Mouse (Mus musculus): Measurements from ENCODE around the gene Smarcad1. TPM values are rescaled to one million over a fixed set of nuclear protein-coding genes. Genes with fewer than 3 reads are reported as not detected.
A peak's percentile ranks its signal among the peaks of the same experiment; 100 is the strongest.

Smarcad1 gene
- polyA plus RNA-seq, 1 experiment from 2014 or later = 56.4 TPM

GRCm38 (mm10) chr6:65126074-65126726, 83.8 kb downstream of the Smarcad1 start:
- no peak overlapping the region for H3K9ac ChIP-seq
- ATAC-seq = no peak
- WGBS = 28% methylated on average over 2 of the region's 2 CpGs

DNA sequence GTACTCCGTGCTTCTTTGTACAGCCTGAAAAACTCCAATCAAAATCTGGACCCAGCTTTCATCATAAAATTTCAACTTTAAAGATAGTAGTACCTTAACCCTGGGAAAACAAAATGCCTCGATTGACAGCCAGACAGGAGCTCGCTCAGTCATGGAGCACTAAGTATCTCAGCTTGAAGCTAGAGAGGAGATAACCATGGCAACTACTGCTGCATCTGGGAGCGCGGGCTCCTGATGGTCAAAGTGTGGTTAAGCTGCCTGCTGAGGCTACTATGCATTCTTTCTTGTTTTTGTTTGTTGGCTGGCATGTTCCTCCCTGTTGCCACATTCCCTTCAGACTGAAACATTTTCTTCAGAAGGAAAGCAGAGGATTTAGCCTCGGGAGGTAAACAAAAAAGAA, 90.0 kb downstream of the Smarcad1 start:
- Histone ChIP-seq H3K4me2 (replicated peaks) (no peak overlapping the region), H3K9ac (no peak overlapping the region), H3K36me3 (no peaks in the 10 kb centered on the region), H3K4me1 (replicated peaks) (no peaks in the 10 kb centered on the region), H3K4me3 (replicated peaks) (no peak overlapping the region), H3K27me3 (replicated peaks) (no peaks in the 10 kb centered on the region), H3K27ac (no peak overlapping the region), H3K9me3 (no peaks in the 10 kb centered on the region)
- ATAC-seq = no peak
- 77% methylated on average over 6 of the region's 6 CpGs for WGBS

More at GRCm38 (mm10) chr6:65126074-65126726, 83.8 kb downstream of the Smarcad1 start:
- no peaks in the 10 kb centered on the region for H3K9me3 ChIP-seq
- no peaks in the 10 kb centered on the region for H3K36me3 ChIP-seq
- no peaks in the 10 kb centered on the region for H3K27me3 ChIP-seq (replicated peaks)
- H3K4me1 ChIP-seq (replicated peaks) = no peaks in the 10 kb centered on the region
- no peak overlapping the region for H3K4me2 ChIP-seq (replicated peaks)
- H3K4me3 ChIP-seq (replicated peaks) = no peak overlapping the region
- no peak overlapping the region for H3K27ac ChIP-seq

DNA sequence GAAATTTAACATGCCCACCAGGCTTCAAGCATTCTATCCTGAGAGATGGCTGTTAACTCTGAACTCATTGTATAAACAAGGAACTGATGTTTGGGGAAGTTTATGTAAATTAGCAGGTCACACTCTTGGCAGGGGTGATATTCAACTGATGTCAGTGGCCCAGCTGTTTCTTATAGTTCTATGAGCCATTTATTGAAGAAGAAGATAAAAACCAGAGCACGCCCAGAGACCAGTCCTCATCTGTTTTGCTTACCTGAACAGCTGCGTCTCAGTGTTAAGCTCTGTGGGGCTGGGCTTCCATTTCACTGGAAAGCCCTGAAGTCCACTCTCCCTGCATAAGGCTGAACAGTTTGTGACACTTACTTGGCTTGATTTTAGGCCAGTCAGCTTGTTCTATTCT, 95.4 kb downstream of the Smarcad1 start:
- no peak overlapping the region for H3K4me2 ChIP-seq (replicated peaks)

DNA sequence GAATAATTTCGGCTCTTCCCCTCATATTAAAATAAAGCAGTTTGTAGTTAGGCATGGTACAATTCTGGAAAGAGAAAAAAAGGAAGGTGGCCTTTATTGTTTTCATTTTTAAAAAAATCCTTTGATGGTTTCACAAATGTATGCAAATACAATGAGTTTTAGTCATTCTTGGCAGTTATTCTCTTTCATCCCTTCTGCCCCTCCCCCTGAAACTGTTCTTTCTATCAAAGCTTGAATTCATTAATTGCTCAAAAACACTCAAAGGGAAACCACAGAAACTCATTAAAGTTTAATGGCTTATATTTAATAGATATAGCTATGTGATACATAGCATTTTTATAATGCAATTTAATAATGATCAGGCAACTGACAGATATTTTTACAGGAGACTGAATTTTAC, 95.9 kb downstream of the Smarcad1 start:
- H3K27me3 ChIP-seq (replicated peaks) = no peaks in the 10 kb centered on the region
- no peaks in the 10 kb centered on the region for H3K36me3 ChIP-seq
- H3K27ac ChIP-seq = no peak overlapping the region
- no peak overlapping the region for H3K4me2 ChIP-seq (replicated peaks)
- 71% methylated on average over 1 of the region's 1 CpGs for WGBS
- no peaks in the 10 kb centered on the region for H3K9me3 ChIP-seq
- no peaks in the 10 kb centered on the region for H3K4me1 ChIP-seq (replicated peaks)
- no peak for ATAC-seq
- H3K9ac ChIP-seq = no peak overlapping the region
- no peak overlapping the region for H3K4me3 ChIP-seq (replicated peaks)

More for the DNA sequence above, 95.4 kb downstream of the Smarcad1 start:
- Histone ChIP-seq H3K9ac (no peak overlapping the region), H3K4me3 (replicated peaks) (no peak overlapping the region), H3K27ac (no peak overlapping the region), H3K27me3 (replicated peaks) (no peaks in the 10 kb centered on the region), H3K36me3 (no peaks in the 10 kb centered on the region), H3K9me3 (no peaks in the 10 kb centered on the region), H3K4me1 (replicated peaks) (no peaks in the 10 kb centered on the region)
- ATAC-seq = no peak
- WGBS = 37% methylated on average over 2 of the region's 2 CpGs

DNA sequence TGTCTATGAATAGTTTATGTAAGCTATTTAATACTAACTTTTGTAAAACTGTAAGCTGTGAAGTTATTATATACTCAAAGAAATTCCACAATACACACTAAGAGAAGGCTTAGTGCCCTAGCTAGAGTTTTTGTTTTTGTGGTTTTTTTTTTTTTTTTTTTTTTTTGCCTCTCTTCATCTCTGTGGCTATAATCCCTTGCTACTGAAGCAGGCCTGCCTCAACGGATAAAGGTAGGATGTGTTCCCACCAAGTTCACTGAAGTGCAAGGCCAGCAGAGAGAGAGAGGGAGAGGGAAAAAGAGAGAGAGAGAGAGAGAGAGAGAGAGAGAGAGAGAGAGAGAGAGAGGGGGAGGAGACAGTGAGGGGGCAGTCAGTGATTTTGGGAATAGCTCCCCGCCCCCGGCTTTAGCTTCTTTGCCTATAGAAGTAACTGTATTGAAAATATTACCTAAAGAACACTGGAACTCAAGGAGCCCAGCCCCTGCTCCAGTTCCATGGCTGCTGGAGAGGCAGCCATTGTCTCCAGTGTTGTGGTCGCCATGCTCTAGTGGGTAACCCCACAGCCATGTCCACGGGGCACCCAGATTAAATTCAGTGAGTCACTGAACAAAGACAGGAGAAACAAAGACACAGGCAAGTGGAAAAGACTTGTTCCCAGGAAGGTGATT, 97.8 kb downstream of the Smarcad1 start:
- H3K27me3 ChIP-seq (replicated peaks) = no peaks in the 10 kb centered on the region
- WGBS = 78% methylated on average over 5 of the region's 5 CpGs
- no peaks in the 10 kb centered on the region for H3K36me3 ChIP-seq
- ATAC-seq = no peak
- H3K9me3 ChIP-seq = no peaks in the 10 kb centered on the region
- H3K4me2 ChIP-seq (replicated peaks) = no peak overlapping the region
- no peak overlapping the region for H3K9ac ChIP-seq
- H3K4me3 ChIP-seq (replicated peaks) = no peak overlapping the region
- H3K4me1 ChIP-seq (replicated peaks) = no peaks in the 10 kb centered on the region
- no peak overlapping the region for H3K27ac ChIP-seq

DNA sequence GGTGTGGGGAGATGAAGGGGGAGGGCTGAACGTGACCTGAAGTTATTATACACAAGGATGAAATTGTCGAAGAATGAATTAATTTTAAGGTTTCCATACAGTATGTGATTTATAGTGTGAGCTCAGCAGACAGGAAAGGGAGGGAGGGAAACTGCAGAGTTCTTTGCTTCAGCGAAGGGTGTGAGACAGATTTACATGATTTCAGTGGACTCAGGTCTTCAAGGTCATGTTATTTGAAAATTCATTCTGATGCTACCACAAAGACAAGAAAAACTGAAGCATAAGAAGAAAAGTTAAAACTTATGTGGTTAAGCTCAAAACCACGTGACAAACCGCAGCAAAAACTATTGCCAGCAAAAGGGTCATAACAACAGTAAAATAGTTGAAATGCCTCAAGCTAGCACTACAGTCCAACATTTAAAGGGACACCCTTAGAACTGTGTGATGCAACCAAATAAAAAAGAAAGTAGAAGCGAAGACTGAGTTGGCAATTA, 98.4 kb downstream of the Smarcad1 start:
- no peak overlapping the region for H3K9ac ChIP-seq
- no peaks in the 10 kb centered on the region for H3K9me3 ChIP-seq
- no peak overlapping the region for H3K4me2 ChIP-seq (replicated peaks)
- H3K4me3 ChIP-seq (replicated peaks) = no peak overlapping the region
- H3K36me3 ChIP-seq = no peaks in the 10 kb centered on the region
- H3K4me1 ChIP-seq (replicated peaks) = no peaks in the 10 kb centered on the region
- no peak overlapping the region for H3K27ac ChIP-seq
- WGBS = 57% methylated on average over 6 of the region's 6 CpGs
- H3K27me3 ChIP-seq (replicated peaks) = no peaks in the 10 kb centered on the region
- no peak for ATAC-seq

DNA sequence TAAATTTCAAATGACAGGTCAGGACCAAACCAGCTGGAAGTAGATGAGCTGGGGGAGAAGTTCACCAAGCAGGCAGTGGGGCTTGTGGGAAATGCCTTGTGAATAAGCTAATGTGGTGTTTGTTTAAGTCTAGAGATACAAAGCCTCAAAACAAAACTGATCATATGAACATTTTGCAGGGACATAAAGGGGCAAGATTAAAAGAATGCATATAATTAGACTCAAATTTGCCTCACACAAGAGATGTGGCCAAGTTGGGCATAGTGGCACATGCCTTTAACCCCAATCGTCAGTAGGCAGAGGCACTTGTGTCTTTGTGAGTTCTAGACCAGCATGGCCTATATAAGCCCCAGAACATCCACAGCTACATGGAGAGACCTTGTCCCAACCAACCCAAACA, 99.9 kb downstream of the Smarcad1 start:
- Histone ChIP-seq H3K27ac (no peak overlapping the region), H3K9me3 (no peaks in the 10 kb centered on the region), H3K27me3 (replicated peaks) (no peaks in the 10 kb centered on the region), H3K36me3 (no peaks in the 10 kb centered on the region), H3K4me3 (replicated peaks) (no peak overlapping the region), H3K4me1 (replicated peaks) (no peaks in the 10 kb centered on the region), H3K4me2 (replicated peaks) (no peak overlapping the region), H3K9ac (no peak overlapping the region)
- ATAC-seq = no peak
- WGBS = 91% methylated on average over 1 of the region's 1 CpGs

GRCm38 (mm10) chr6:65144621-65145205, 102.3 kb downstream of the Smarcad1 start, which contains the start of gene Hpgds:
Gene Hpgds (minus strand): TSS chr6:65144908.
- no peak within 1 kb of the TSS for H3K9ac ChIP-seq
- H3K27me3 ChIP-seq (replicated peaks) = no peaks in the 10 kb centered on the region
- no peaks in the 10 kb centered on the region for H3K9me3 ChIP-seq
- no peaks in the 10 kb centered on the region for H3K4me1 ChIP-seq (replicated peaks)
- 0 out of 2 replicates have a peak within 1 kb of the TSS, but pooled peaks have one; percentile 2 for H3K4me2 ChIP-seq (replicated peaks)
- ATAC-seq = peak; percentile 90
- H3K27ac ChIP-seq = no peak within 1 kb of the TSS
- no peak within 1 kb of the TSS for H3K4me3 ChIP-seq (replicated peaks)
- 36% methylated on average over 16 of the region's 16 CpGs for WGBS
- no peaks in the 10 kb centered on the region for H3K36me3 ChIP-seq

DNA sequence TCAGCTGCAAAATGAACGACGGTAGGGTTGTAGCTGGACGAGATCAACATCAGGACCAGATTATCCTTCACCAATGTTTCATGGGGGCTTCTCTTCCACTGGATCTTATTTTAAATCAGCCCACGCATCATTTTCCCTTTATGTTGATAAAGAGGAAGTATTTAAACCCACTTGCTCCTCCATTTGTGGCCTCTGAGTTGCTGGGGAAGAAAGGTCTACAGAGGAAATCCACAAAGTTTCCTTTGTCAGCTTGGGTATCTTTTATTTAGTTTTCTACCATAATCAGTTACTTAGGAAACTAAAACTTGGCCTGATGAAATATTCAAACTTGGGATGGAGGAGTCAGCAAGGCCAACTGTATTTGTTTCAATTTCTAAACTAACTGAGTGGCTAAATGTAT, 104.0 kb downstream of the Smarcad1 start:
- WGBS = 83% methylated on average over 4 of the region's 4 CpGs
- H3K9ac ChIP-seq = no peak overlapping the region
- no peaks in the 10 kb centered on the region for H3K36me3 ChIP-seq
- H3K27ac ChIP-seq = no peak overlapping the region
- no peaks in the 10 kb centered on the region for H3K9me3 ChIP-seq
- ATAC-seq = no peak
- no peaks in the 10 kb centered on the region for H3K27me3 ChIP-seq (replicated peaks)
- H3K4me1 ChIP-seq (replicated peaks) = no peaks in the 10 kb centered on the region
- H3K4me3 ChIP-seq (replicated peaks) = no peak overlapping the region
- H3K4me2 ChIP-seq (replicated peaks) = no peak overlapping the region

DNA sequence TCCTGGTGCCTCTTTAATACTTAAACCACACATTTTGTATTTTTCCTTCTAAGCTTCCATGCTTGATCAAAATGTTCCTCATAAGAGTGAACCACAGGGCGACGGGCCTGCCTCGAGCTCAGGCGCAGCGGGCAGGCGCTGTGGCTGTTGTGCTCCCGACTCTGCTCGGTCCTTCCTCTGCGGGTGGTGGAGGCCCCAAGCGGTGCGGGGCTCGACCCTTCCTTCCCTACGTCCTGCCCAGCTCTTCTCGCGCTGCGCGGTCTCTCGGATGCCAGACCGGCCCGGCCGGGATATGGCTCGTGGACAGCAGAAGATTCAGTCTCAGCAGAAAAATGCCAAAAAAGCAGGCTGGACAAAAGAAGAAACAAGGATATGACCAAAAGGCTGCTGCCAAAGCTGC, 108.3 kb downstream of the Smarcad1 start:
- no peak for ATAC-seq
- H3K9ac ChIP-seq = peak overlapping the region; percentile 3; the same call in 1 of the 2 replicates
- WGBS = 14% methylated on average over 22 of the region's 22 CpGs
- 0 out of 2 replicates have a peak overlapping the region, but pooled peaks have one; percentile 10 for H3K4me3 ChIP-seq (replicated peaks)
- H3K27ac ChIP-seq = no peak overlapping the region
- H3K9me3 ChIP-seq = no peaks in the 10 kb centered on the region
- no peaks in the 10 kb centered on the region for H3K4me1 ChIP-seq (replicated peaks)
- peak overlapping the region; percentile 48 for H3K4me2 ChIP-seq (replicated peaks)
- no peaks in the 10 kb centered on the region for H3K36me3 ChIP-seq
- no peaks in the 10 kb centered on the region for H3K27me3 ChIP-seq (replicated peaks)

DNA sequence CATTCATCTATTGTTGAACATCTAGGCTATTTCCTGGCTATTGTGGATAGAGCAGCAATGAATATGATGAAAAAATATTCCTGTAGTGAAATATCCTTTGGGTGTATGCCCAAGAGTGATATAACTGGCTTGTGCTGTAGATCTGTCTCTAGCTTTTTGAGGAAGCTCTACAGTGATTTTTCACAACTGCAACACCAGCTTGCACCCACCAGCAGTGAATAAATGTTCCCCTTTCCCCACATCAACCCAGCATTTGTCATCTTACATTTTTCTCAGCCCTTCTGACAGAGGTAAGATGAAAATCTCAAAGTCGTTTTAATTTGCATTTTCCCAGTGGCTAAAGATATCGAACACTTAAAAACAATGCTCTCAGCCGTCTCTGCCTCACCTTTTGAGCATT, 111.2 kb downstream of the Smarcad1 start:
- Histone ChIP-seq H3K27ac (no peak overlapping the region), H3K9ac (no peak overlapping the region), H3K4me3 (replicated peaks) (no peak overlapping the region), H3K27me3 (replicated peaks) (no peaks in the 10 kb centered on the region), H3K9me3 (no peaks in the 10 kb centered on the region), H3K4me1 (replicated peaks) (no peaks in the 10 kb centered on the region), H3K36me3 (no peaks in the 10 kb centered on the region), H3K4me2 (replicated peaks) (no peak overlapping the region)
- 73% methylated on average over 3 of the region's 3 CpGs for WGBS
- ATAC-seq = no peak

- H3K9ac ChIP-seq = no peak overlapping the region
- no peak overlapping the region for H3K4me3 ChIP-seq (replicated peaks)
- no peaks in the 10 kb centered on the region for H3K36me3 ChIP-seq
- ATAC-seq = no peak
- no peaks in the 10 kb centered on the region for H3K9me3 ChIP-seq
- no peaks in the 10 kb centered on the region for H3K4me1 ChIP-seq (replicated peaks)
- H3K27me3 ChIP-seq (replicated peaks) = no peaks in the 10 kb centered on the region
- no peak overlapping the region for H3K27ac ChIP-seq
- WGBS = 90% methylated on average over 4 of the region's 4 CpGs
- H3K4me2 ChIP-seq (replicated peaks) = no peak overlapping the region
Observed at GRCm38 (mm10) chr6:65157042-65157441, 114.7 kb downstream of the Smarcad1 start.

All from intestine, embryonic 15.5 days (tissue).